Mouse (Mus musculus) CH12.LX (cell line): ENCODE measurements around the gene Serpinb9.

ENCODE experiments used
- CHD2 ChIP-seq: IDR thresholded peaks from 2 replicates; pipeline ENCODE4 v1.6.1; 2011; ENCODE audit warnings: low read length, improper control_type of control experiment
- CTCF ChIP-seq, 2 experiments: IDR thresholded peaks in 1 of 2; conservative IDR thresholded peaks in 1 of 2; 2 replicates each; pipeline ENCODE4 v1.5.1; 2011 to 2012; ENCODE audit warnings: low read depth in 2 of 2, low read length in 2 of 2, improper control_type of control experiment in 1 of 2, inconsistent platforms in 1 of 2, mild to moderate bottlenecking in 1 of 2, moderate library complexity in 1 of 2
- JUND ChIP-seq: conservative IDR thresholded peaks from 2 replicates; pipeline ENCODE4 v1.6.1; 2011; ENCODE audit warnings: low read depth, low read length, improper control_type of control experiment
- NRF1 ChIP-seq: IDR thresholded peaks from 2 replicates; pipeline ENCODE4 v1.6.1; 2014; ENCODE audit warnings: low read depth, mild to moderate bottlenecking, inconsistent platforms, low read length, improper control_type of control experiment, moderate library complexity
- POLR2A ChIP-seq: IDR thresholded peaks from 2 replicates; pipeline ENCODE4 v1.6.1; 2011; ENCODE audit warnings: low read depth, mild to moderate bottlenecking, improper control_type of control experiment, low read length
- USF1 ChIP-seq: IDR thresholded peaks from 2 replicates; pipeline ENCODE4 v1.6.1; 2014; ENCODE audit warnings: low read depth, mild to moderate bottlenecking, inconsistent platforms, low read length, improper control_type of control experiment
- ZKSCAN1 ChIP-seq: IDR thresholded peaks from 2 replicates; pipeline ENCODE4 v1.6.1; 2012; ENCODE audit warnings: low read depth, inconsistent platforms, low read length, improper control_type of control experiment, borderline replicate concordance

DNA sequence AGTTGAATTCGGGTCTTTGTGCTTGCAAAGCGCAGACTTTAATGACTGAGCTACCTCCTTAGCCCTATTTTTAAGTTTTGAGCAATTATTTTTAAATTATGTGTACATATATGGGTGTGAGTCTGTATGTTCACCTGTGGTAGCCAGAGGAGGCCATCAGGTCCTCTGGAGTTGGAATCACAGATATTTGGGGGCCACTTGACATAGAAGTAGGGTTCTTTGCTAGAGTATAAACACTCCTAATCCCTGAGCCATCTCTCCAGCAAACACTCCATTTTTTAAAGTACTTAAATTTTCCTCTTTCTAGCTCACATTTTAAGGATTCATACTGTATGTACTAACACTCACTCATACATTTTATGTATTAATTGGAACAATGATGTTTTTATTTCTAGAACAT is 28.8 kb upstream of the Serpinb9 start:
- TF ChIP-seq CTCF (conservative IDR thresholded peaks at IDR 0.05 in 1 of 2, IDR thresholded peaks at IDR 0.05 in 1 of 2; ENCODE audit: low read depth in 2 of 2, low read length in 2 of 2) (no peak), POLR2A (no peak), ZKSCAN1 (no peak), NRF1 (no peak), JUND (no peak), USF1 (no peak), CHD2 (no peak)
